ENCODE assay signal across 15 mouse cellular contexts in genomic region chr17:24596073-24596466, GRCm38 (mm10). TPM values are rescaled to one million over a fixed set of nuclear protein-coding genes. Genes with fewer than 3 reads are reported as not detected.
"Had no signal": no experiment of that assay in that cellular context is flagged by ENCODE, and none has a peak within 500 bp of the region (broad histone marks: within the 10 kb centered on the region; RNA-seq: fewer than 3 reads in every experiment).

No protein-coding gene starts in this region.

- H3K9me3 ChIP-seq: limb, embryonic 12.5 days; limb, embryonic 15.5 days; midbrain, embryonic 12.5 days; midbrain, embryonic 15.5 days; neural tube, embryonic 13.5 days had no signal

- ATAC-seq: liver, postnatal 0 days; lung, postnatal 0 days; midbrain, embryonic 15.5 days had no signal

- H3K27ac ChIP-seq: kidney, postnatal 0 days; limb, embryonic 12.5 days; limb, embryonic 15.5 days; liver, embryonic 14.5 days; macrophage; midbrain, embryonic 12.5 days; midbrain, embryonic 15.5 days; neural tube, embryonic 13.5 days had no signal

- H3K4me2 ChIP-seq: limb, embryonic 12.5 days; limb, embryonic 15.5 days; liver, embryonic 11.5 days; lung, embryonic 14.5 days; midbrain, embryonic 12.5 days; midbrain, embryonic 15.5 days; neural tube, embryonic 13.5 days had no signal

- H3K27me3 ChIP-seq: limb, embryonic 12.5 days; limb, embryonic 15.5 days; midbrain, embryonic 12.5 days; midbrain, embryonic 15.5 days; neural tube, embryonic 13.5 days had no signal

- H3K9ac ChIP-seq: limb, embryonic 12.5 days; limb, embryonic 15.5 days; liver, embryonic 14.5 days; liver, postnatal 0 days; lung, embryonic 14.5 days; midbrain, embryonic 12.5 days; midbrain, embryonic 15.5 days; neural tube, embryonic 13.5 days had no signal

- H3K4me3 ChIP-seq: limb, embryonic 12.5 days; limb, embryonic 15.5 days; midbrain, embryonic 12.5 days; midbrain, embryonic 15.5 days; neural tube, embryonic 13.5 days had no signal

- H3K4me1 ChIP-seq: limb, embryonic 12.5 days; limb, embryonic 15.5 days; midbrain, embryonic 12.5 days; midbrain, embryonic 15.5 days; neural tube, embryonic 13.5 days had no signal

- DNase-seq: kidney, postnatal 25 days; liver, postnatal 0 days; thymus, adult 18-20 months; thymus, postnatal 36 days had no signal

RNA-seq across cellular contexts. Expression of gene Slc9a3r2, which starts 54.1 kb away (rescaled TPM):
- polyA plus RNA-seq: macrophage had no signal
